Mouse (Mus musculus) bone marrow, adult 2 months (tissue): Measurements from ENCODE around the gene Tubgcp6. TPM values are rescaled to one million over a fixed set of nuclear protein-coding genes. Genes with fewer than 3 reads are reported as not detected.

Experiments used
- H3K27ac ChIP-seq: fragments of 200-500 bp; 2 replicates; pipeline ENCODE4 v1.5.1; 2012; ENCODE audit warnings: low read depth, mild to moderate bottlenecking, control low read depth, inconsistent platforms, low read length; ENCODE audit not compliant: control insufficient read depth, poor library complexity, insufficient read depth
- H3K4me1 ChIP-seq: fragments of 200-500 bp; 2 replicates; pipeline ENCODE4 v1.6.1; 2011; ENCODE audit warnings: low read length; ENCODE audit not compliant: control insufficient read depth, insufficient read depth
- H3K4me3 ChIP-seq: fragments of 200-500 bp; replicated peaks from 2 replicates; pipeline ENCODE3; 2011; ENCODE audit warnings: mild to moderate bottlenecking, low read depth, low read length, control low read depth; ENCODE audit not compliant: control insufficient read depth
- CTCF ChIP-seq: fragments of 200-500 bp; IDR thresholded peaks from 2 replicates; pipeline ENCODE4 v1.5.1; 2011; ENCODE audit warnings: low read length, control low read depth; ENCODE audit not compliant: control insufficient read depth, insufficient read depth
- POLR2A ChIP-seq: fragments of 200-500 bp; IDR thresholded peaks from 2 replicates; pipeline ENCODE4 v1.6.1; 2011; ENCODE audit warnings: low read depth, mild to moderate bottlenecking, control low read depth, low read length, borderline replicate concordance; ENCODE audit not compliant: control insufficient read depth
- WGBS: fragments of 180-500 bp; shearing (Covaris S2); methylation state at CpG from one replicate; pipeline ENCODE4 v1.1.7; 2018; 5-methylcytosine and 5-hydroxymethylcytosine counted together
- polyA plus RNA-seq: library from polyadenylated mRNA; stranded (reverse); fragments of >200 nt; gene quantifications from 2 replicates; pipeline ENCODE4 v1.2.4, GENCODE M21; 2011; ENCODE audit warnings: low replicate concordance; ENCODE audit not compliant: missing spikeins, insufficient read depth, insufficient read length

Tubgcp6 gene
- polyA plus RNA-seq, 1 experiment, result 31.9 TPM

DNA sequence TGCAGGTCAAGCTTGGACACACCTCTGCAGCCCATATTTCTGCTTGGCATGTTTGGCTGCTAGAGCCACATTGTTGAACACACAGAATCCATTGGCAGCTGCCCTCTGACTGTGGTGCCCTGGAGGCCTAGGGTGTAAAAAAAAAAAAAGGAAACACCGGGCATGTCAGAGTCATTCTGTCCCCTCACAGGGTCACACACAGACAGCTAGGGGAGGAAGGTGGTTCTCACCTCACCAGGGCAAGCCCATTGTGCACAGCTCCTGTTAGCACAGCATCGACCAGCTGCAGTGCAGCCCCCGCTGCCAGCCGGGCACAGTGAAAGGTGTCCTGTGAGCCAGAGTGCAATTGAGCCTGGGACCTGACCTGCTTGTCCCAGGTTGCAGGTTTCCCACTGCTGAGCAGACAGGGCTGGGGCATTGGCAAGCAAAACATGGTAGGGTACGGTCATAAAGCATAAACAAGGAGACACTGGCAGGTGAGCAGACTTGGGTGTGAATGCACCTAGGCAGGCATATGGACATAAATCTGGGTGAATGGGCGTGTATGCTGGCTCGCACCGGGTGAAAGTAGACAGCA is 4.5 kb upstream of the Tubgcp6 start:
- Histone ChIP-seq H3K4me1 (peaks cover 23% of the 10 kb centered on the region), H3K27ac (no peak overlapping the region), H3K4me3 (no peak overlapping the region)
- TF ChIP-seq CTCF (no peak), POLR2A (no peak)
- 61% methylated on average over 8 of the region's 8 CpGs for WGBS

DNA sequence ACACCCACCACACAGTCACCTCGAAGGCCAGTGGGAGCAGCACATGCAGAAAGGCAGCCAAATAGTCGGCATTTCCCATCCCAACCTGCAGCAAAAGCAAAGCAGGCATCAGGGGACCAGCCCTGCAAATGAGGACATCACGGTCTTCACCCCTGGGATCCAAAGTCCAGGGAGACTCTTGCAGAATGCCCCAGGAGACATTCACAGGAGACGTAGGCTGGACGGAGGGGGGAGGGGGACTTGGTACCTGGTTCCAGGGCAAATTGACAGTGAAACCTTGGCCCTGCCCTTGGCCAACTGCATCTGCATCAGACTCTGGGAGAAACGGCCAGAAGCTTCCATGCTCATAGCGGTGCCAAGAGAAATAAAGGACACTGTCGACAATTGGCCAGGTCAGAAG is 3.7 kb upstream of the Tubgcp6 start:
- Histone ChIP-seq H3K27ac (no peak overlapping the region), H3K4me1 (peaks cover 20% of the 10 kb centered on the region), H3K4me3 (no peak overlapping the region)
- WGBS, result 82% methylated on average over 8 of the region's 8 CpGs
- TF ChIP-seq CTCF, result no peak
- no peak for TF ChIP-seq POLR2A

DNA sequence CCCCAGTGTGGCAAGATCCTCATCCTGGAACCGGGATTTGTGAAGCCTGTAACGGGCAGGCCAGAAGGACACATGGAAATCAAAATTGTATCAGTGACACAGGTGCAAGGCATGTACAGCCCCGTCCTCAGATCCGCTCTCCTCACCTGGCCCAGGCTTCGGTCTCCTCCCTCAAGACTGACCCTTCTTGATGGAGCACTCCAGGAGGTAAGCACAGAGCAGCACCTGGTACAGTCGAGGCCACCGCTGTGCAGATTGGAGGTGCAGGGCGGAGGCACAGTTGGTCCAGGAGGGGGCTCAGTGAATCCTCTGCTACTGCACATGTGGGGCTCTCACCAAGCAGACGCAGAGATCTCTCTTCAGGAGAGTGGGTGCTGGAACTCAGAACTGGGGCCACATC is 2.4 kb upstream of the Tubgcp6 start:
- TF ChIP-seq POLR2A, result no peak
- TF ChIP-seq CTCF, result no peak

DNA sequence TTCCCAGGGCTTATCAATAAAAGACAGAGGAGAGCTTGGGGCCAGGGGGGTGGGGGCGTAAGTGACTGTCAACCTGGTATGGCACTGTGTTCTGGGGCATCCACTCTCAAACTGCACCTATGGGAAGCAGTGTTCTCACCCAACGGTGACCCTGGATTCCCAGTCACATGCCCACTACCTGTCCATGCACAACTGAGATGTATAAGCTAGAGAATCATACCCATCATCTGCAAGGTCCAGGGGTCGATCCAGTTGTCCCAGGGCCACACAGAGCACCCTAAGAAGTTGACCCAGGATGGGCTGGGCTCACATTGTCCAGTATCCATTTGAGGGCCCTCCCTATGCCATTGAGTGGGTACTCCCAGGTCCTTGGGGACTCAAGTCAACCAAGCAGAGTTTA is 1.4 kb upstream of the Tubgcp6 start:
- Histone ChIP-seq H3K4me1 (peaks cover 6% of the 10 kb centered on the region; the same call in 1 of the 2 replicates), H3K27ac (no peak overlapping the region), H3K4me3 (no peak overlapping the region)
- 91% methylated on average over 3 of the region's 3 CpGs for WGBS
- TF ChIP-seq POLR2A (no peak), CTCF (no peak)

More for the DNA sequence above, 2.4 kb upstream of the Tubgcp6 start:
- 88% methylated on average over 9 of the region's 9 CpGs for WGBS
- Histone ChIP-seq H3K4me1 (peaks cover 13% of the 10 kb centered on the region), H3K4me3 (no peak overlapping the region), H3K27ac (no peak overlapping the region)

DNA sequence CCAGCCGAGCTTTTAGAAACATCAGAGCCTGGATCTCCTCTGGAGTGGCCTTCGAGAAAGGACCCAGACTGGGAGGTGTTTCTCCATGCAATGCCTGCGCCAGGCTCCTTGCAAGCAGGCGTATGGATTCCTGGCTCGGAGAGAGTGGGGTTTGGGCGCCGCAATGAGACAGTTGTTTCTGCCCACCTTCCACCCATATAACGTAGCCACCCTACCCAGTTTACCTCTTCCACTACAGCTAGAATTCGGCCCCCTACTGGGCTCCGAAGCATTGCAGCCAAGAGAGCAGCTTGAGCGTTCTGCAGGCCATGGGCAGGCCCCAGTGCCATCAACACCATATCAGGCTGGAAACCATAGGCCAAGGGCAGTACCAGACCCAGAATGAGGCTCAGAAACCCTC is 683 bp upstream of the Tubgcp6 start:
- WGBS, result 73% methylated on average over 11 of the region's 11 CpGs
- H3K27ac ChIP-seq, result no peak overlapping the region
- peak overlapping the region; percentile 86 for H3K4me3 ChIP-seq
- peaks cover 5% of the 10 kb centered on the region; the same call in 1 of the 2 replicates for H3K4me1 ChIP-seq
- TF ChIP-seq POLR2A, result no peak
- TF ChIP-seq CTCF, result no peak

DNA sequence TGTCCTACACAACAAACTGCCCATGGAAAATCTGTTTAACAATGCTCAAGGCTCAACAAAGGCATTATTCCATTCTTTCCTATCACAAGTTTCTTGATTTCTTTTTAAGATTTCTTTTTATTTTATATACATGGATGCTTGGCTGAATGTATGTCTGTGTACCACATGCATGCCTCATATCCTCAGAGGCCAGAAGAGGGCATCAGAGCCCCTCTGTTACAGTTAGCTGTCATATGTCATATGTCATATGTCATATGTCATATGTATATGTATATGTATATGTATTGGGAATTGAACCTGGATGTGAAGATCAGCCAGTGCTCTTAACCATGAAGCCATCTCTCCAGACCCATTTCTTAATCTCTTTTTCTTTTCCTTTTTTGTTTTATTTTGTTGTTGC is 4.9 kb downstream of the Tubgcp6 start:
- TF ChIP-seq POLR2A, result no peak
- TF ChIP-seq CTCF, result no peak
- Histone ChIP-seq H3K4me1 (peaks cover 2% of the 10 kb centered on the region; the same call in 1 of the 2 replicates), H3K27ac (no peak overlapping the region), H3K4me3 (no peak overlapping the region)

DNA sequence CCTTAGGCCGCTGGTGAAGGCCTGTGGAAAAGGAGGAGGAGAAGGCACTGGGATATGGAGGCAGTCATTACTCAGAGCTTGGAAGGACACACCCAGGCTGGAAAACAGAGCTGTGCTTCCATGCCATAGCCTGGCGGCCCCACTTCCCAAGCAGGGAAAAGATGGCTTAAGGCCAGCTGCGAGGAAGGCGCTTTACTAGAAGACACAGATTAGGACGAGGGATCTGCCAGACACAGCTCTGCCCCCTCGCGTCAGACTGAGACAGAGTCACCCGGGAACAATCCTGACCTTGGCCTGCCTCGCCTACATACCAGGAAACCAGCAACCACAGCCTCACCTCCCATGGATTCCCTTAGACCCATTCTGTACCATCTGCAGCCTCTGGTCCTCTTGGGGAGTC is 12.8 kb downstream of the Tubgcp6 start:
- WGBS, result 89% methylated on average over 9 of the region's 9 CpGs
- Histone ChIP-seq H3K4me1 (no peaks in the 10 kb centered on the region), H3K27ac (no peak overlapping the region), H3K4me3 (no peak overlapping the region)
- no peak for TF ChIP-seq CTCF
- TF ChIP-seq POLR2A, result no peak

DNA sequence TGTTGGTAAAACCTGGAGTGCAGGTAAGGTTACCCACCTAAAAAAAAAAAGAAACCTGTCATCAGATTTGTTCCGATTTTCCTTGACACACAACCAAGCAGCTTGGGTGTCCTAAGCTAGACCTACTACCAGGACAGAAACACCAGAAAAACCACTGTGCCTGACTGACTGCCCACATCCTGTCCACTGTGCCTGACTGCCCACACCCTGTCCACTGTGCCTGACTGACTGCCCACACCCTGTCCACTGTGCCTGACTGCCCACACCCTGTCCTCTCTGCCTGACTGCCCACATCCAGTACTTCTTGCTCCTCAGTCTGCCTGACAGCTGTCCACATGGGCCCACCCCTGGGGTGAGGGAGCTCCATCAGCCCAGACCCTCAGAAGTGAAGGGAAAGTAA is 15.9 kb downstream of the Tubgcp6 start:
- H3K4me1 ChIP-seq, result no peaks in the 10 kb centered on the region
- WGBS, result 94% methylated on average over 1 of the region's 1 CpGs
- TF ChIP-seq POLR2A (no peak), CTCF (no peak)
- H3K27ac ChIP-seq, result no peak overlapping the region
- H3K4me3 ChIP-seq, result no peak overlapping the region

DNA sequence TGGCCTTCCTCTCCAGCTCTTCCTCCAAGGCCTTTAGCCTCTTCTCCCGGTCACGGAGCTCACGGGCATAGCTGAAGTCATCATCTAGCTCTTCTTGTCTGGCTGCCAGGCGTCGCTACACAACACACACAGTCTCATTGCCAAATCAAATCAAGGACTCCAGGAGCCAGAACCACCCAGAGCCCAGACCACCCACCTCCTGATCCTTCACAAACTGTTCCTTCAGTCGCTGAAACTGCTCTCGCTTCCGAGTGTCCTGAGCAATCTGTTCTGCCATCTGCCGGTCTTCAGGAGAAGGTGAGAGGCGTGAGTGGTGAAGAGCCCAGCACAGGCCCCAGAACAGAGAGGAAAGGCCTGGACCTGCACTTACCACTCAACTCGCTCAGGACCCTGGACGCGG is 16.8 kb downstream of the Tubgcp6 start:
- 85% methylated on average over 13 of the region's 13 CpGs for WGBS
- Histone ChIP-seq H3K4me3 (no peak overlapping the region), H3K4me1 (no peaks in the 10 kb centered on the region), H3K27ac (no peak overlapping the region)
- TF ChIP-seq POLR2A (no peak), CTCF (no peak)
